Mouse (Mus musculus) CH12.LX (cell line): ENCODE measurements around the gene Lgr6. TPM values are rescaled to one million over a fixed set of nuclear protein-coding genes. Genes with fewer than 3 reads are reported as not detected.

Experiments used
- DNase-seq: peaks from one replicate; pipeline ENCODE4 v3.0.0-alpha.2; 2013; ENCODE audit errors: extremely low read depth
- H3K27ac ChIP-seq: 2 replicates; pipeline ENCODE4 v1.5.1; 2012; ENCODE audit warnings: low read depth, mild to moderate bottlenecking, control low read depth, moderate library complexity; ENCODE audit not compliant: insufficient read depth
- H3K27me3 ChIP-seq: replicated peaks from 2 replicates; pipeline ENCODE3; 2012; ENCODE audit warnings: inconsistent platforms
- H3K36me3 ChIP-seq, 2 experiments: replicated peaks in 1 of 2; 2 replicates each; pipeline versions ENCODE3 to v1.6.1; 2012; ENCODE audit warnings: inconsistent platforms in 1 of 2, low read length in 1 of 2, mild to moderate bottlenecking in 1 of 2, mixed read lengths in 1 of 2, moderate library complexity in 1 of 2; ENCODE audit not compliant: control insufficient read depth in 1 of 2, insufficient read depth in 1 of 2
- H3K4me1 ChIP-seq, 2 experiments: 2 replicates each; pipeline ENCODE4 v1.6.1; 2012; ENCODE audit warnings: inconsistent platforms in 1 of 2, moderate library complexity in 1 of 2; ENCODE audit not compliant: insufficient read depth in 2 of 2, control insufficient read depth in 1 of 2
- H3K4me2 ChIP-seq: 2 replicates; pipeline ENCODE4 v1.6.1; 2012; ENCODE audit warnings: low read depth, mild to moderate bottlenecking, control low read depth; ENCODE audit not compliant: poor library complexity, insufficient read depth, severe bottlenecking
- H3K4me3 ChIP-seq, 3 experiments: fragments of 150-350 bp in 1 of 3; sonication (generic) in 1 of 3; replicated peaks in 1 of 3; 2 replicates each; pipeline versions ENCODE3 to v1.5.1; 2011 to 2012; ENCODE audit warnings: low read depth in 2 of 3, low read length in 2 of 3, mild to moderate bottlenecking in 2 of 3, moderate library complexity in 2 of 3, control low read depth in 1 of 3, improper control_type of control experiment in 1 of 3, inconsistent platforms in 1 of 3, mixed read lengths in 1 of 3; ENCODE audit not compliant: poor library complexity in 1 of 3
- H3K79me2 ChIP-seq: replicated peaks from 2 replicates; pipeline ENCODE4 v1.6.1; 2012; ENCODE audit warnings: mild to moderate bottlenecking, moderate library complexity; ENCODE audit not compliant: control insufficient read depth, poor library complexity, insufficient read depth, severe bottlenecking; ENCODE audit errors: extremely low read depth
- H3K9ac ChIP-seq: 2 replicates; pipeline ENCODE4 v1.6.1; 2012; ENCODE audit warnings: low read depth, mild to moderate bottlenecking, control low read depth, moderate library complexity; ENCODE audit not compliant: insufficient read depth
- H3K9me3 ChIP-seq: replicated peaks from 2 replicates; pipeline ENCODE3; 2012; ENCODE audit warnings: low read length, inconsistent platforms, mixed read lengths
- CHD1 ChIP-seq: IDR thresholded peaks from 2 replicates; pipeline ENCODE4 v1.6.1; 2012; ENCODE audit warnings: low read depth, low read length, improper control_type of control experiment, inconsistent platforms
- CTCF ChIP-seq, 2 experiments: IDR thresholded peaks in 1 of 2; conservative IDR thresholded peaks in 1 of 2; 2 replicates each; pipeline ENCODE4 v1.5.1; 2011 to 2012; ENCODE audit warnings: low read depth in 2 of 2, low read length in 2 of 2, improper control_type of control experiment in 1 of 2, inconsistent platforms in 1 of 2, mild to moderate bottlenecking in 1 of 2, moderate library complexity in 1 of 2
- EP300 ChIP-seq: IDR thresholded peaks from 2 replicates; pipeline ENCODE4 v1.6.1; 2011; ENCODE audit warnings: low read length, improper control_type of control experiment
- JUND ChIP-seq: conservative IDR thresholded peaks from 2 replicates; pipeline ENCODE4 v1.6.1; 2011; ENCODE audit warnings: low read depth, low read length, improper control_type of control experiment
- MAFK ChIP-seq: IDR thresholded peaks from 2 replicates; pipeline ENCODE4 v1.6.1; 2011; ENCODE audit warnings: low read length, improper control_type of control experiment; ENCODE audit not compliant: insufficient replicate concordance
- MXI1 ChIP-seq: IDR thresholded peaks from 2 replicates; pipeline ENCODE4 v1.6.1; 2011; ENCODE audit warnings: mild to moderate bottlenecking, low read depth, low read length, improper control_type of control experiment
- POLR2A ChIP-seq: IDR thresholded peaks from 2 replicates; pipeline ENCODE4 v1.6.1; 2011; ENCODE audit warnings: low read depth, mild to moderate bottlenecking, improper control_type of control experiment, low read length
- RAD21 ChIP-seq: IDR thresholded peaks from 2 replicates; pipeline ENCODE4 v1.6.1; 2011; ENCODE audit warnings: low read depth, mild to moderate bottlenecking, low read length, improper control_type of control experiment, moderate library complexity
- SMC3 ChIP-seq: IDR thresholded peaks from 2 replicates; pipeline ENCODE4 v1.6.1; 2011; ENCODE audit warnings: low read depth, low read length, improper control_type of control experiment
- USF2 ChIP-seq: conservative IDR thresholded peaks from 2 replicates; pipeline ENCODE4 v1.6.1; 2011; ENCODE audit warnings: low read depth, low read length, improper control_type of control experiment
- dilution Hi-C: fragments of 300-500 bp; cut with MboI; formaldehyde crosslinking; loops from 2 replicates; pipeline ENCODE4 v1.14.3; 2020; ENCODE audit warnings: low sequenced_read_pairs; ENCODE audit not compliant: extremely low pct_unique_long_range_greater_than_20kb, extremely low pct_ligation_motif_present
- in situ Hi-C: fragments of 300-500 bp; cut with MboI; formaldehyde crosslinking; loops from 3 replicates; pipeline ENCODE4 v1.14.3; 2019; ENCODE audit warnings: low sequenced_read_pairs, low pct_ligation_motif_present, low pct_unique_long_range_greater_than_20kb, mixed read lengths
- polyA plus RNA-seq: library from polyadenylated mRNA; unstranded; fragments of >175 nt; gene quantifications from 2 replicates; pipeline ENCODE4 v1.2.1, GENCODE M21; 2012; ENCODE audit warnings: low read depth; ENCODE audit not compliant: insufficient read length
- total RNA-seq, 2 experiments: library from RNA; depleted of rRNA; stranded (reverse); fragments of 300-350 nt in 1 of 2; fragments of >200 nt in 1 of 2; gene quantifications; 2 replicates each; pipeline ENCODE4 v1.2.3; 2012 to 2014

Lgr6 gene
- total and polyA plus RNA-seq, 3 experiments: 0.07 to 0.17 (median 0.16) TPM

- Histone ChIP-seq H3K27me3 (peaks cover 34% of the 10 kb centered on the region), H3K79me2 (no peaks in the 10 kb centered on the region), H3K36me3 (no peaks in the 10 kb centered on the region), H3K27ac (no peak overlapping the region), H3K9ac (no peak overlapping the region), H3K4me2 (no peak overlapping the region), H3K4me1 (no peaks in the 10 kb centered on the region), H3K4me3 (no peak overlapping the region), H3K9me3 (peaks cover 23% of the 10 kb centered on the region)
- in situ Hi-C loops (no loop called here), dilution Hi-C loops (no loop called here)
- peak; percentile 23 for DNase-seq
- TF ChIP-seq SMC3 (peak; percentile 82), POLR2A (no peak), RAD21 (peak; percentile 58), CTCF (conservative IDR thresholded peaks at IDR 0.05 in 1 of 2, IDR thresholded peaks at IDR 0.05 in 1 of 2; ENCODE audit: low read depth in 2 of 2, low read length in 2 of 2) (peak; percentile 18 to 76; a peak in 3 of 4 replicates)
These were observed 75.0 kb downstream of the Lgr6 start for GRCm38 (mm10) chr1:135030121-135030520.

DNA sequence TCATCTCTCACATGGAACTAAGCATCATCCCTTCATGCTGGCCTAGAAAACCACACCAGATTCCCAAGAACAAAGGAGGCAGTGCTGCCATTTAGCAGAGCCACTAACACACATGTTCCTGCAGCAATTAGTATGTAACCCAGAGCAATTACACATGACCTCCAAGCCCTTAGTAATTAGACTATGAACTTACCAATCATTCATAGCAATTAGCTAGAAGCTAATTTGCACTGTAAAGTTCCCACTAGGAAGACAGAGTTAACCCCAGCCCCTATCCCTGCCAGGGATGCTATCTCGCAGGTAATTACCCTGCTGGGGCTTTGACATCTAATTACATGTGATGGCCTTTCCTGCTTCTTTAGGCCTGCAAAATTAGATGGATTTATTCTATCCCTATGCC is 78.8 kb downstream of the Lgr6 start:
- Histone ChIP-seq H3K9ac (no peak overlapping the region), H3K27me3 (peaks cover 39% of the 10 kb centered on the region), H3K9me3 (peaks cover 27% of the 10 kb centered on the region), H3K4me1 (no peaks in the 10 kb centered on the region), H3K36me3 (no peaks in the 10 kb centered on the region), H3K27ac (no peak overlapping the region), H3K4me3 (no peak overlapping the region), H3K79me2 (no peaks in the 10 kb centered on the region), H3K4me2 (no peak overlapping the region)
- dilution Hi-C loops (no loop called here), in situ Hi-C loops (no loop called here)
- no peak for DNase-seq
- TF ChIP-seq RAD21 (no peak), USF2 (no peak), CHD1 (no peak), CTCF (conservative IDR thresholded peaks at IDR 0.05 in 1 of 2, IDR thresholded peaks at IDR 0.05 in 1 of 2; ENCODE audit: low read depth in 2 of 2, low read length in 2 of 2) (no peak), MXI1 (no peak)

DNA sequence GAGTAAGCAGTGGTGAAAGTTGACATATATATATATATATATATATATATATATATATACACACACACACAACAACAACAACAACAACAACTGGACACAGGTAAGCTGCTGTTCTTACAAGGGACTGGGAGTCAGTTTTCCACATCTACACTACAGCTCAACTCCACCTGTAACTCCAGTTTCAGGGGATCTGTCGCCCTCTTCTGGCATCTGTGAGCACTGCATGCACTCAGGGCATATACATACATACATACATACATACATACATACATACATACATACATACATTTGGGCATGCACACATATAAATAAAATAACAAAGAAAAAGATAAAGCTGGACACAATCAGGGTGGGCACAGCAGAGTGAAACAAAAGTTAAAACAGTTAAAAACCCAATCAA is 81.5 kb downstream of the Lgr6 start:
- Histone ChIP-seq H3K79me2 (no peaks in the 10 kb centered on the region), H3K36me3 (no peaks in the 10 kb centered on the region), H3K4me3 (no peak overlapping the region), H3K27me3 (peaks cover 59% of the 10 kb centered on the region), H3K4me1 (peaks cover 3 to 6% of the 10 kb centered on the region in 2 experiments; a peak in 2 of 4 replicates), H3K27ac (no peak overlapping the region), H3K9me3 (peaks cover 22% of the 10 kb centered on the region), H3K9ac (no peak overlapping the region), H3K4me2 (no peak overlapping the region)
- in situ Hi-C loops: no loop called here
- dilution Hi-C loops: no loop called here
- TF ChIP-seq JUND: no peak
- TF ChIP-seq USF2: no peak
- TF ChIP-seq CTCF (conservative IDR thresholded peaks at IDR 0.05 in 1 of 2, IDR thresholded peaks at IDR 0.05 in 1 of 2; ENCODE audit: low read depth in 2 of 2, low read length in 2 of 2): peak in 1 of 2 experiments; percentile 25; a peak in 3 of 4 replicates
- TF ChIP-seq EP300: no peak
- TF ChIP-seq MAFK: no peak
- no peak for DNase-seq
